Mouse (Mus musculus) liver, adult (tissue): Measurements from ENCODE around the gene Slc25a24.

Experiments used
- GATA4 ChIP-seq: IDR thresholded peaks from 2 replicates; pipeline ENCODE4 v1.6.1; 2014; ENCODE audit warnings: mild to moderate bottlenecking, low read length; ENCODE audit not compliant: insufficient replicate concordance

The Slc25a24 gene

GRCm38 (mm10) chr3:109122641-109123530 is at the start of gene Slc25a24:
Slc25a24 (plus strand) TSS chr3:109123149.
- TF ChIP-seq GATA4: no peak

GRCm38 (mm10) chr3:109080169-109080568 is 42.8 kb upstream of the Slc25a24 start, which contains the start of gene Slc25a54:
Slc25a54 (plus strand) TSS chr3:109080469.
- no peak for TF ChIP-seq GATA4

GRCm38 (mm10) chr3:109084418-109084817 is 38.5 kb upstream of the Slc25a24 start:
- TF ChIP-seq GATA4: no peak

GRCm38 (mm10) chr3:109088460-109088859 is 34.5 kb upstream of the Slc25a24 start:
- TF ChIP-seq GATA4: no peak

GRCm38 (mm10) chr3:109104702-109105101 is 18.2 kb upstream of the Slc25a24 start:
- no peak for TF ChIP-seq GATA4

- TF ChIP-seq GATA4: no peak
These were observed 5.8 kb upstream of the Slc25a24 start for GRCm38 (mm10) chr3:109117136-109117535.

GRCm38 (mm10) chr3:109119562-109119961 is 3.4 kb upstream of the Slc25a24 start:
- no peak for TF ChIP-seq GATA4

GRCm38 (mm10) chr3:109119973-109120372 is 3.0 kb upstream of the Slc25a24 start:
- no peak for TF ChIP-seq GATA4

- no peak for TF ChIP-seq GATA4
These were observed 607 bp downstream of the Slc25a24 start for GRCm38 (mm10) chr3:109123531-109123981.

GRCm38 (mm10) chr3:109124091-109124490 is 1.1 kb downstream of the Slc25a24 start:
- TF ChIP-seq GATA4: no peak

GRCm38 (mm10) chr3:109125531-109125930 is 2.6 kb downstream of the Slc25a24 start:
- no peak for TF ChIP-seq GATA4

- TF ChIP-seq GATA4: no peak
These were observed 6.8 kb downstream of the Slc25a24 start for GRCm38 (mm10) chr3:109129768-109130167.

GRCm38 (mm10) chr3:109132966-109133365 is 10.0 kb downstream of the Slc25a24 start:
- no peak for TF ChIP-seq GATA4

GRCm38 (mm10) chr3:109134036-109134435 is 11.1 kb downstream of the Slc25a24 start:
- TF ChIP-seq GATA4: no peak

- TF ChIP-seq GATA4: no peak
These were observed 12.4 kb downstream of the Slc25a24 start for GRCm38 (mm10) chr3:109135352-109135751.

- no peak for TF ChIP-seq GATA4
These were observed 29.6 kb downstream of the Slc25a24 start for GRCm38 (mm10) chr3:109152561-109152960.
